ENCODE assay signal across 8 mouse cellular contexts in the genomic region with DNA sequence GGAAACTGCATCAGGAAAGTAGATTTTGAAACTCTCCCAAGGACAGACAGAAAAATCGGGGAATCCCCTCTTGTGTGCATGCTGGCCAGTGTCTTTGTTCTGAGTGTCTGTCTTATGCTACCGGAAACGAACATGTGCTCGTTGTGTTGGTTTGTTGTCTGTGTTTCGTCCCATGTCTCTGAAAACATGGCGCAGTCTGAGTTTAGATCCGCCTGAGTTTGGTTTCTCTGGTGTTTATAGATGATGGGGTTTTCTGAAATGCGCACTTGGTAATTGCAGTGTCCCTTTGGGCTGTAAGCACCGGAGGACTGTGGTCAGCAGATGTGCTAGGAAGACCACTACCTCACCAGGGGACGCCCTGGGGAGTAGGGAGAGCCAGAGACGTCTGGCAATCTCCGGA. TPM values are rescaled to one million over a fixed set of nuclear protein-coding genes. Genes with fewer than 3 reads are reported as not detected.
DNase-seq lines count a peak whose midpoint lies in the region; ATAC-seq and TF ChIP-seq lines count a peak whose summit lies in the region.

No protein-coding gene starts in this region.

- peak overlapping the region; percentile 61 for H3K9ac ChIP-seq in lung, embryonic 16.5 days (ENCODE audit: low read length)
- H3K9ac ChIP-seq in heart, postnatal 0 days (replicated peaks; ENCODE audit: low read depth, low read length), result peak overlapping the region; percentile 46
- H3K9ac ChIP-seq in liver, embryonic 12.5 days, result 0 out of 2 replicates have a peak overlapping the region, but pooled peaks have one; percentile 12

- peak overlapping the region; percentile 51 for H3K4me3 ChIP-seq in lung, embryonic 16.5 days (ENCODE audit: low read length)
- peak overlapping the region; percentile 55 for H3K4me3 ChIP-seq in heart, postnatal 0 days (ENCODE audit: low read depth, low read length)
- peak overlapping the region; percentile 50 for H3K4me3 ChIP-seq in liver, embryonic 12.5 days

- TF ChIP-seq CTCF in heart, postnatal 0 days (IDR thresholded peaks at IDR 0.05; ENCODE audit: low read depth), result no peak

- H3K4me1 ChIP-seq in lung, embryonic 16.5 days (replicated peaks; ENCODE audit: control insufficient read depth, insufficient read depth, low read length), result no peaks in the 10 kb centered on the region
- no peaks in the 10 kb centered on the region for H3K4me1 ChIP-seq in heart, postnatal 0 days (ENCODE audit: control insufficient read depth, insufficient read depth)
- no peaks in the 10 kb centered on the region for H3K4me1 ChIP-seq in liver, embryonic 12.5 days

- DNase-seq in lung, postnatal 14 days, result no peak
- DNase-seq in embryo, embryonic 10.5 days (ENCODE audit: low spot score), result peak; percentile 47
- peak; percentile 7 for DNase-seq in heart, postnatal 0 days (ENCODE audit: low spot score)
- DNase-seq in retina, embryonic 14.5 days (ENCODE audit: low spot score), result peak; percentile 56
- DNase-seq in frontal cortex, postnatal 25 days (ENCODE audit: low spot score in 2 of 2), result no peak

- H3K27ac ChIP-seq in lung, embryonic 16.5 days (ENCODE audit: low read length), result no peak overlapping the region
- H3K27ac ChIP-seq in heart, postnatal 0 days (ENCODE audit: low read depth), result peak overlapping the region; percentile 69
- no peak overlapping the region for H3K27ac ChIP-seq in liver, embryonic 12.5 days

- ATAC-seq in lung, embryonic 16.5 days (ENCODE audit: low read depth), result no peak
- no peak for ATAC-seq in heart, postnatal 0 days (ENCODE audit: insufficient read depth, low read depth)
- no peak for ATAC-seq in liver, embryonic 12.5 days
- ATAC-seq in cerebellum, adult (ENCODE audit: insufficient number of reproducible peaks, low FRiP score, low TSS enrichment), result no peak

- no peak for TF ChIP-seq EP300 in heart, postnatal 0 days (IDR thresholded peaks at IDR 0.05; ENCODE audit: low read depth)

- no peaks in the 10 kb centered on the region for H3K9me3 ChIP-seq in lung, embryonic 16.5 days (ENCODE audit: control insufficient read depth, low read length)
- no peaks in the 10 kb centered on the region for H3K9me3 ChIP-seq in heart, postnatal 0 days (replicated peaks; ENCODE audit: control insufficient read depth, low read length)
- H3K9me3 ChIP-seq in liver, embryonic 12.5 days (replicated peaks), result no peaks in the 10 kb centered on the region

- no peaks in the 10 kb centered on the region for H3K36me3 ChIP-seq in lung, embryonic 16.5 days (ENCODE audit: control insufficient read depth, insufficient read depth, low read length)
- no peaks in the 10 kb centered on the region for H3K36me3 ChIP-seq in heart, postnatal 0 days (replicated peaks; ENCODE audit: control insufficient read depth, insufficient read depth, low read length)
- H3K36me3 ChIP-seq in liver, embryonic 12.5 days, result no peaks in the 10 kb centered on the region

- peak overlapping the region; percentile 59 for H3K4me2 ChIP-seq in lung, embryonic 16.5 days (ENCODE audit: low read depth, low read length)
- H3K4me2 ChIP-seq in heart, postnatal 0 days (ENCODE audit: low read depth, low read length), result peak overlapping the region; percentile 69
- peak overlapping the region; percentile 60 for H3K4me2 ChIP-seq in liver, embryonic 12.5 days

- no peaks in the 10 kb centered on the region for H3K27me3 ChIP-seq in lung, embryonic 16.5 days (ENCODE audit: control insufficient read depth, insufficient read depth, low read depth, low read length)
- no peaks in the 10 kb centered on the region for H3K27me3 ChIP-seq in heart, postnatal 0 days (ENCODE audit: control insufficient read depth, insufficient read depth, low read length)
- H3K27me3 ChIP-seq in liver, embryonic 12.5 days (replicated peaks), result no peaks in the 10 kb centered on the region

- WGBS in lung, embryonic 16.5 days, result 7% methylated on average over 12 of the region's 12 CpGs
- WGBS in heart, postnatal 0 days, result 2% methylated on average over 12 of the region's 12 CpGs
- 3% methylated on average over 12 of the region's 12 CpGs for WGBS in liver, embryonic 12.5 days (ENCODE audit: insufficient replicate concordance)

RNA-seq across cellular contexts. Expression of a gene that starts 9.3 kb away (rescaled TPM):
- polyA plus RNA-seq in lung, embryonic 16.5 days (2015; fragmentation: Nextera tagmentation; extraction: Ambion mirVana), result not detected in 2 replicates
- not detected in 2 replicates for total RNA-seq in heart, postnatal 0 days (2014; rRNA removed; ENCODE audit: low replicate concordance)
- polyA plus RNA-seq in heart, postnatal 0 days (2015; fragmentation: Nextera tagmentation; extraction: Ambion mirVana), result not detected in 2 replicates
- polyA plus RNA-seq in liver, embryonic 12.5 days (2016; fragmentation: Nextera tagmentation; extraction: Ambion mirVana), result not detected in 2 replicates

RNA-seq across cellular contexts. Expression of a gene that starts 21.3 kb away (rescaled TPM):
- 0.09 TPM in 1 of 2 replicates, not detected in the other for polyA plus RNA-seq in lung, embryonic 16.5 days (2015; fragmentation: Nextera tagmentation; extraction: Ambion mirVana)
- total RNA-seq in heart, postnatal 0 days (2014; rRNA removed; ENCODE audit: low replicate concordance), result not detected in 2 replicates
- polyA plus RNA-seq in heart, postnatal 0 days (2015; fragmentation: Nextera tagmentation; extraction: Ambion mirVana), result 0.03 and 0.04 TPM in 2 replicates
- polyA plus RNA-seq in liver, embryonic 12.5 days (2016; fragmentation: Nextera tagmentation; extraction: Ambion mirVana), result not detected in 2 replicates

RNA-seq across cellular contexts. Expression of a gene that starts 26.9 kb away (rescaled TPM):
- polyA plus RNA-seq in lung, embryonic 16.5 days (2015; fragmentation: Nextera tagmentation; extraction: Ambion mirVana), result not detected in 2 replicates
- total RNA-seq in heart, postnatal 0 days (2014; rRNA removed; ENCODE audit: low replicate concordance), result 0.61 TPM in 1 of 2 replicates, not detected in the other
- 0.19 and 0.25 TPM in 2 replicates for polyA plus RNA-seq in heart, postnatal 0 days (2015; fragmentation: Nextera tagmentation; extraction: Ambion mirVana)
- polyA plus RNA-seq in liver, embryonic 12.5 days (2016; fragmentation: Nextera tagmentation; extraction: Ambion mirVana), result not detected in 2 replicates

RNA-seq across cellular contexts. Expression of a gene that starts 43.0 kb away (rescaled TPM):
- 3.3 and 3.6 TPM in 2 replicates for polyA plus RNA-seq in lung, embryonic 16.5 days (2015; fragmentation: Nextera tagmentation; extraction: Ambion mirVana)
- total RNA-seq in heart, postnatal 0 days (2014; rRNA removed; ENCODE audit: low replicate concordance), result 1.9 TPM in 1 of 2 replicates, not detected in the other
- 5.6 and 5.8 TPM in 2 replicates for polyA plus RNA-seq in heart, postnatal 0 days (2015; fragmentation: Nextera tagmentation; extraction: Ambion mirVana)
- 0.48 and 1.7 TPM in 2 replicates for polyA plus RNA-seq in liver, embryonic 12.5 days (2016; fragmentation: Nextera tagmentation; extraction: Ambion mirVana)

Comparison
In these comparisons a context has a peak if more than half of its experiments do, and no peak if none do; other contexts are left out.
1. DNase-seq: peak in embryo, embryonic 10.5 days (single experiment), heart, postnatal 0 days (single experiment) and retina, embryonic 14.5 days (single experiment); none in lung, postnatal 14 days (single experiment) and frontal cortex, postnatal 25 days (0 of 2).
2. Peak in every context shown above with its lines, with median percentiles within 50 percentile points of each other: H3K4me2 ChIP-seq, H3K4me3 ChIP-seq and H3K9ac ChIP-seq.